Mouse (Mus musculus): ENCODE measurements around the gene Gm17535. TPM values are rescaled to one million over a fixed set of nuclear protein-coding genes. Genes with fewer than 3 reads are reported as not detected.
"Not testable (repeated sequence)": the region's sequence is repeated elsewhere in the genome, so short reads cannot be mapped to it uniquely, and the experiment has no call there.

Gm17535 gene
- polyA plus RNA-seq, 1 experiment, result 0.08 TPM

DNA sequence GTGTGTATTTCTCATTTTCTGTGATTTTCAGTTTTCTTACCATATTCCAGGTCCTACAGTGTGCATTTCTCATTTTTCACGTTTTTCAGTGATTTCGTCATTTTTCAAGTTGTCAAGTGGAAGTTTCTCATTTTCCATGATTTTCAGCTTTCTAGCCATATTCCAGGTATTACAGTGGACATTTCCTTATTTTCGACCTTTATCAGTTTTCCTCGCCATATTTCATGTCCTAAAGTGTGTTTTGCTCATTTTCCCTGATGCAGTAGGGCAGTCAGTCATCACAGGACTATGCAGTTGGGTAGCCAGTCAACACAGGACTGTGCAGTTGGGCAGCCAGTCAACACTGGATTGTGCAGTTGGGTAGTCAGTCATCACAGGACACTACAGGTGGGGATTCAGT, 3.8 kb downstream of the Gm17535 start:
- H3K27me3 ChIP-seq (ENCODE audit: control insufficient read depth), result not testable (repeated sequence)

More for the DNA sequence above, 3.8 kb downstream of the Gm17535 start:
- H3K4me3 ChIP-seq (replicated peaks); H3K36me3 ChIP-seq (ENCODE audit: control insufficient read depth); H3K9me3 ChIP-seq (ENCODE audit: control insufficient read depth, low read length); H3K4me1 ChIP-seq (ENCODE audit: control insufficient read depth): not testable (repeated sequence)

Other genes with a start within 250 kb of the Gm17535 start
- gene Gm10722, start 33.7 kb upstream of the Gm17535 start, polyA plus RNA-seq (2012), result 0.09 and 0.39 TPM in 2 replicates
- gene Gm11168, start 31.3 kb upstream of the Gm17535 start, polyA plus RNA-seq (2012), result 0.28 and 1.2 TPM in 2 replicates
- gene Gm10721, start 21.5 kb upstream of the Gm17535 start, polyA plus RNA-seq (2012), result 0.60 and 1.9 TPM in 2 replicates
- gene Gm10720, start 18.9 kb upstream of the Gm17535 start, polyA plus RNA-seq (2012), result 0.06 and 0.16 TPM in 2 replicates
- gene Gm10719, start 17.2 kb upstream of the Gm17535 start, polyA plus RNA-seq (2012), result 3.9 and 5.1 TPM in 2 replicates
- gene Gm10718, start 11.1 kb upstream of the Gm17535 start, polyA plus RNA-seq (2012), result 7.7 and 12.3 TPM in 2 replicates
- gene Gm10717, start 9.2 kb upstream of the Gm17535 start, polyA plus RNA-seq (2012), result 0.93 and 1.1 TPM in 2 replicates
- gene Gm10715, start 2.3 kb downstream of the Gm17535 start, polyA plus RNA-seq (2012), result 0.06 and 0.08 TPM in 2 replicates